Mouse (Mus musculus): Measurements from ENCODE around the gene Gm4763.
"Not testable (repeated sequence)": the region's sequence is repeated elsewhere in the genome, so short reads cannot be mapped to it uniquely, and the experiment has no call there.

Gm4763 gene

DNA sequence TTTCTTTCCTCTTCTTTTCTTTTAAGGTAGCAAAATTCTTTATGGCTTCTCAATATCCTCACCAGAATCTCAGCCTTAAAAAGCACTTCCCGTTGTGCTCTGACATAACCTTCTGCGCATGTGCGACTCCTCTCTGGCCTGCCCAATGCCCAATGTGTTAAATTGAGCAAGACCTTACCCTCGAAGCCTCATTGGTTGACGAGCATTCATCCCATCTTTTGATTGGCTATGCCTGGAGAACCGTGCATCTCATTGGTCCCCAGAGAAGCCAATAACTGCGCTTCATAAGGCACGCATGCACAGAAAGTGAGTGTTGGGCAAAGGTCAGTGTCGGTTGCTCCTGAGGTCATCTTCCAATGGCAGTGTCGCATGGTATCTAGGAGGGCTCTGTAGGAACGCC, at the start of gene Gm4763:
Gm4763 (minus strand) TSS at position 101 of the 400 bp plus-strand sequence.
- DNase-seq = not testable (repeated sequence)

DNA sequence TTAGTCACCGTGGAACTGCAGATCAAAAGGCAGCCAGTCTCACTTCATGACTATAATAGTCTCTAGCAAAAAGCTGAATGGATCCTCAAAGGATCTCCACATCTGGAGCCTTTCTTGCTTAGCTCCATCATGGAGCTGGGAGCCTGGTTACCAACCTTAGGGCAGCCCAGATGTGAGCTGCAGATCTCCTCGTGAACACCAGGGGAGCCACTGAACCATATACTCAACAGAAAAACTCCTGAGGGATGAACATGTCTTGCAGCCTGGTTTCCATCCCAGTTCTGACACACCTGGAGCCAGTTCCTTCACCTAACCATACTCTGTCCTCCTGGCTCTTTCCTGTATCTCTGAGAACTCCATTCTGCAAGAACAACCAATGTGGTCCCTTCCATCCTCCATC, 49.4 kb upstream of the Gm4763 start:
- DNase-seq = no peak

GRCm38 (mm10) chr7:24773942-24774535, 47.3 kb upstream of the Gm4763 start:
- no peak for DNase-seq

DNA sequence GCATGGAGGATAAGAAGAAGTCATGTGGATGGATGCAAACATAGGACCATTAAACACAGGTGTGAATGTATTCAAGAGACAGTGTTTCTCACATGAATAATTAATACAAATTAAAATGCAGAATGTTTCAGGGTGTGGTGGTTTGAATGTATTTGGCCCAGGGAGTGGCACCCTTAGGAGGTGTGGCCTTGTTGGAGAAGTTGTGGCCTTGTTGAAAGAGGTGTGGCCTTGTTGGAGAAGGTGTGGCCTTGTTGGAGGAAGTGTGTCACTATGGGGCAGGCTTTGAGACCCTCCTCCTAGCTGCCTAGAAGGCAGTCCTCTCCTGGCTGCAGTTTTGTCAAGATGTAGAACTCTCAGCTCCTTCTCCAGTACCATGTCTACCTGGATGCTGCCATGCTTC, 44.7 kb upstream of the Gm4763 start:
- DNase-seq = no peak

DNA sequence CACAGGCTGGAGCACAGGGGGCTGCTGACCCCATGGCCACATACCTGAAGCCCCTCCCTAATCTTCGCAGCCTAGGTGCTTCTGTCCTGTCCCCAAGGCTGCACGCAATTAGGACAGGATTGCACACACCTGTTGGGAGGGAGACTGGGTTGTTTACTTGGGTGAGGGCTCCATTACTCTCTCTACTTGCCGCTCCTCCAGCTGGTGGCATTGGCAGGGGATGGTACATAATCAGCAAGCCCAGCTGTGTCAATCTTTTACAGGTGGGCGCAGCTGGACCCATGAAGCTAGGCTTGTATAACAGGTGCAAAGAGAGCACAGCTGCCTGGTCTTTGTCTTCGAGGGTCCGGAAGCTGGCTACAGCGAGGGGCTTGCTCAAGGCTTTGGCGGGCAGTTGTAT, 35.9 kb upstream of the Gm4763 start:
- DNase-seq = no peak

DNA sequence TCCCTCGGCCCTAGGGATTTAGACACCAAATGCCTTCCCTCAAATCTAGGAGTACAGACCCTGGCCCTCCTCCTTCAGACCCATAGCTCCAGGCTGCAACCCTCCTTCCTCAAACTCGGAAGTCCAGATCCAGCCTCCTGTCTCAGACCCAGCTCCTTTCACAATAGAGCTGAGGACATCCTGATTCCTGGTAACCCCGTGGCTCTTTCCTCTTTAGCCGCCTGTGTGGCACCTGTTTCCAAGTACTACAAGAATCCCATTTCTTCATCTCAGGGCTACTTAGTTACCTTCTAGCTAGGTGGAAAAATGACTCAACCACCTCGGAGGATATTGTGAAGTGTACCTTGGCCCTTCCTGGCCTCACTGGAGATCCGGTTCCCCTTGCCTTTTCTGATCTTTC, 34.5 kb upstream of the Gm4763 start:
- no peak for DNase-seq

DNA sequence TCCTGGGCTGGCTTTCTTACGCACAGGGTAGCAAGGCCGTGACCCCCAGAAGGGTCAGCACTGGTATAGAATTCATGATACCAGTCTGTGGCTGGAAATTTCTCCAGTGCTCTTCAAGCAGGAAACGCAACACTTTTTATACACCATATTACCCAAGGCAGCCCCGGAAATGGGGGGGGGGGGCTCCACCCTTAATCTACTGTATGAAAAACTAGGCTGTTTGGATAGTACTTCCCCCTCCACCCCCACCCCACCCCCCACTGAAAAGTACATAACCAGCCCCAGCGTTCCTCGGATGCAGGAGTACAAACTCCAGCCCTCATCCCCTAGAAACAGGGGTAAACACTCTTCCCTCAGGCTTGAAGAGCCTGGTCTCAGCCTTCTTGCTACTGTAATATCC, 33.5 kb upstream of the Gm4763 start, which contains the start of gene Cd177:
Cd177 (minus strand) TSS at position 101 of the 400 bp plus-strand sequence.
- no peak for DNase-seq

- DNase-seq = no peak
Measured at GRCm38 (mm10) chr7:24758520-24758919, 31.8 kb upstream of the Gm4763 start.

DNA sequence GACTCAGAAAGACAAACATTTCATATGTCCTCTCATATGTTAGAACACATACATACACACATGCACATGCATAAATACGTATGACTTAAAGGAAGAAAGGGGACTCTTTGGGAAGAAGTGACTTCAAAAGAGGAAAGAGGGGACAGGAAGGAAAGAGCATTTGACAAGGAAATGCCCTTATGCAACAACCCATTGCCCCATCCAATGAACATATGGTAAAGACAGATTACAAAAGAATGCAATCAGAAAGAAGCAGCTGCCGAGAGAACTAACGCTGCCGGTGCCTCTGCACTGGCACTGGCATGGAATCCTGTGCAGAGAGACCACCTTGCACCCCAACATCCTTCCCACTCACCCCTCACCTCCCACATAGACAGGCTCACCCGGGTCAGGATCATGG, 26.8 kb upstream of the Gm4763 start:
- no peak for DNase-seq

DNA sequence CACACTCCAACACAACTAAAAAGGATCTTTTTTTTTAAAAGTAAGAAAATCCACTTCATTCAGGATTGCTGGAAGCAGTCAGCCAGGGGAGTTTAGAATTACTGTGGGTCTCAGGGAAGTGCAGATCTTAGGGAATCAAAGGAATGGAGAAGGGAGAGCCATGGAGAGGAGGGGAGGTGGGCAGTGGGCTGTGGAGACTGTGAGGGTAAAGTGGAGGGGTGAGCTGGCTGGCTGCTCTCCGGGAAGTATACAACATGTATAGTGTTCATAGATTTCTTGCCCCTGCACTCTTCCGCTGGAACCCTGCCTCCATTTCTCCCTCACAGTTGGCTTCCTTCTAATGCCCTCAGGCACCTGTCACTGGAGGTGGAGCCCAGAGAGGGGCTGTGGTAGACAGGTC, 24.9 kb upstream of the Gm4763 start:
- DNase-seq = no peak

DNA sequence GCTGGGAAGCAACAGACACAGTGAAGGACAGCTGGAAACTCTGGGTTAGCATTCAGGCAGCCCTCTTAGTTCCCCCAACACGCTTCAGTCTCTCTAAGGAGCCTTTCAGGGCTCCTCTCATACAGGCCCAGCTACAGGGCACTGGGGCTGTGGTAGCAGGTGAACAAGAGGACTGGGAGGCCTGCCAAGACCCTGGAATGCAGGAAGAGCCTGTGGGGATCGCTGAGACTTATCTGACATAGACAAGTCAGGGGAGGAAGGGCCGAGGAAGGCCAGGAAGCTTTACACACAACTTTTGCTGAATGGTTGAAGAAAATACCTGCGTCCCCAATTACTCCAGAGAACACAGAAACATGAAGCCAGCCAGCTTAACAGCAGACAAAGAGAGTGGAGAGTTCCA, 24.0 kb upstream of the Gm4763 start:
- no peak for DNase-seq

GRCm38 (mm10) chr7:24735970-24736670, 9.4 kb upstream of the Gm4763 start:
- no peak for DNase-seq

DNA sequence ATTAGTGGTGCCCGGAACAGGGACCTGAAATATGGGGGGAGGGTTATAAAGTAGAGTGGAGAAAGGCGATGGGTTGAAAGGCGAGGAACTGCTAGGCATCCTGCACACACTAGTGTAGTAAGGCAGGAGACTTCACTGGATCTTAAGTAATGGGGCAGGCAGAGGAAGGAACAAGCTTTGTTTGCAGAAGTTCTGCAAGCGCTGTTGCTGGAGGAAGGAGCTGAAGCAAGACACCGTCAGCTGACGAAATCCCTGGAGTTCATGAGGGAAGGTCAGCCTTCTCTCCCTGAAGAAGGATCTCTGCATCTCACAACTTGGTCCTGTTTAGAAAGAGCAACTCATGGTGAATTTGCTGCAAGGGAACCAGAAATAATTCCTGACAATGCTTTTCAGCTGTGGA, 11.7 kb downstream of the Gm4763 start:
- no peak for DNase-seq

- DNase-seq = no peak
Measured at GRCm38 (mm10) chr7:24708832-24709292, 17.8 kb downstream of the Gm4763 start, which contains the start of gene BC049730. Gene BC049730 (plus strand): TSS chr7:24709242.

GRCm38 (mm10) chr7:24702841-24703240, 23.9 kb downstream of the Gm4763 start:
- DNase-seq = not testable (repeated sequence)

GRCm38 (mm10) chr7:24697891-24698290, 28.8 kb downstream of the Gm4763 start:
- not testable (repeated sequence) for DNase-seq

DNA sequence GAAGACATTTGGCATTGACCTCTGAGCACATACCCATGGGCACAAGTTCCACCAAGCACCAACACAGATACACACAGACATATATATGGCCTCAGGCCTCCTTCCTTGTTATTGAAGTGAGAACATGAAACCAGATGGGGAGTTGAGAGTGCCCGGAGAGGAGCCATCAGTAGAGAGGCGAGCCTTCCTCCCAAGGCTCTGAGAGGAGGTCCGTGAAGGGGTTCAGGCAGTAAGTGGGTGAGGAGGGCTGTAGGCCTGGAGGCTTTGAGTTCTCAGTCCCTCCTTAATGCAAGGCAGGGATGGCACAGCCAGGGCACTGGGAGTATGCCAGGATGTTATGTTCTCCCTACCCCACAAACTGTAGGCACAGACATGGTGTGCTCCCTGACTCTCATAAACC, 34.0 kb downstream of the Gm4763 start:
- DNase-seq = not testable (repeated sequence)

GRCm38 (mm10) chr7:24687519-24687918, 39.2 kb downstream of the Gm4763 start:
- not testable (repeated sequence) for DNase-seq

- DNase-seq = not testable (repeated sequence)
Measured at GRCm38 (mm10) chr7:24684121-24684520, 42.6 kb downstream of the Gm4763 start.

- no peak for DNase-seq
Measured at GRCm38 (mm10) chr7:24676575-24676974, 50.1 kb downstream of the Gm4763 start, which contains the start of gene Tex101. Gene Tex101 (minus strand): TSS chr7:24676675.

DNA sequence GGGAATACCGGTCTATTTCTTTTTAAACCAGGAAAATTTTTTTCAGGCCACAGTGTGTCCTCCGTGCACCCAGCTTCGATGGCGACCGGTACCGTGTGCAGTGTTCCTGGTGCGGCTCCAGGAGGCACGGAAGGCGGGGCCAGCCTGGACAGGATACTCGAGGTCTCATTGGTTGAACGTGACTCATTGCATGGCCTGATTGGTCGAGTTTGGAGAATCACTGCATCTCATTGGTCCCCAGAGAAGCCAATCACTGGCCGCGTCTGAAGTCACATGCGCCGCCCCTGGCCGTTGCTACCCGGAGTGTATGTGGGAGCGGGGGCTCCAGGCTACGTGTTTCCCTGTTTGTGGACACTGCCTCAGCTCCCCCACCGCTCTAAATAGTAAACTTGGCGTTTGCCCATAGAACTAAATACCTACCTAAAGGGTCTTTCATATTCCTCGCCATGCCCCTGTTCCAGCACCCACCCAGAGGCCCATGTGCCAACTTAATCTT, 54.7 kb downstream of the Gm4763 start:
- no peak for DNase-seq

All from cerebellum, adult 18-20 months (tissue).